Mouse (Mus musculus) spleen, postnatal 36 days (tissue): ENCODE measurements around the gene Tcap.

ENCODE experiments used
- DNase-seq, 2 experiments: peaks; one replicate each; pipeline ENCODE4 v3.0.0; 2022; ENCODE audit warnings: low spot score in 2 of 2, mixed read lengths in 1 of 2

The Tcap gene

GRCm38 (mm10) chr11:98355732-98356299, 27.8 kb upstream of the Tcap start:
- DNase-seq: peak; percentile 35 to 46

- DNase-seq: no peak
These were observed 26.8 kb upstream of the Tcap start for GRCm38 (mm10) chr11:98356625-98357394.

GRCm38 (mm10) chr11:98357396-98358160, 26.0 kb upstream of the Tcap start:
- no peak for DNase-seq

- peak; percentile 92 to 95 for DNase-seq
These were observed 25.2 kb upstream of the Tcap start, which contains the start of gene Stard3 for GRCm38 (mm10) chr11:98358161-98359083. Gene Stard3, plus strand, starts transcription at chr11:98358368.

- DNase-seq: no peak
These were observed 22.6 kb upstream of the Tcap start for GRCm38 (mm10) chr11:98360866-98361521.

- DNase-seq: no peak
These were observed 19.8 kb upstream of the Tcap start for GRCm38 (mm10) chr11:98363817-98364216.

GRCm38 (mm10) chr11:98364410-98364809, 19.2 kb upstream of the Tcap start:
- no peak for DNase-seq

- peak; percentile 25 to 30 for DNase-seq
These were observed 17.3 kb upstream of the Tcap start for GRCm38 (mm10) chr11:98366290-98366689.

- DNase-seq: no peak
These were observed 16.3 kb upstream of the Tcap start for GRCm38 (mm10) chr11:98367171-98367862.

GRCm38 (mm10) chr11:98367863-98368186, 15.8 kb upstream of the Tcap start:
- DNase-seq: no peak

- DNase-seq: no peak
These were observed 14.3 kb upstream of the Tcap start for GRCm38 (mm10) chr11:98369337-98369736.

- no peak for DNase-seq
These were observed 13.0 kb upstream of the Tcap start for GRCm38 (mm10) chr11:98370588-98370987.

GRCm38 (mm10) chr11:98371556-98372240, 11.9 kb upstream of the Tcap start:
- DNase-seq: no peak

GRCm38 (mm10) chr11:98372406-98372805, 11.2 kb upstream of the Tcap start:
- peak in 1 of 2 experiments; percentile 56 for DNase-seq

GRCm38 (mm10) chr11:98373244-98373643, 10.4 kb upstream of the Tcap start:
- DNase-seq: no peak

GRCm38 (mm10) chr11:98374266-98374665, 9.3 kb upstream of the Tcap start:
- no peak for DNase-seq

GRCm38 (mm10) chr11:98376756-98377155, 6.9 kb upstream of the Tcap start:
- DNase-seq: no peak

GRCm38 (mm10) chr11:98377787-98378186, 5.8 kb upstream of the Tcap start:
- no peak for DNase-seq

- no peak for DNase-seq
These were observed 4.2 kb upstream of the Tcap start for GRCm38 (mm10) chr11:98379379-98379778.

GRCm38 (mm10) chr11:98380106-98380505, 3.5 kb upstream of the Tcap start:
- DNase-seq: no peak
